Mouse (Mus musculus): ENCODE results near the gene Ngb.

Ngb gene

DNA sequence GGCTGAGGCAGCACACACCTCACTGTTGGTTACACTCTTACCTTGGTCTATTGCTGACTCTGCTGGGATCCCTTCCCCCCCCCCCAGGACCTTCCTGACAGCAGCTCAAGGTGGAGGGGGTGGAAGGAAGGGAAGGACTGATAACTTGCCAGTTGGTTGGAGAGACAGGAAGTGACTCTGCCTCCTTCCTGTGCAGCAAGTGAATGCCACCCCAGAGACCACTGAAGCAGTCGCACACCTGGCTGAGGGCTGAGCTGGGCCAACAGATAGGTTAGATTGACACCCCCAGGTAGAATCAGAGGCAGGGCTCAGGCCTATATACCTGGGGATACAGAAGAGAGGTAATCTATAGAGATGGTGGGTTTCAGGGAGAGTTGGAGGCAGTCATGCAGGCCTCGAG, 10.4 kb downstream of the Ngb start:
- no peak for DNase-seq (ENCODE audit: low read depth, low spot score)

DNA sequence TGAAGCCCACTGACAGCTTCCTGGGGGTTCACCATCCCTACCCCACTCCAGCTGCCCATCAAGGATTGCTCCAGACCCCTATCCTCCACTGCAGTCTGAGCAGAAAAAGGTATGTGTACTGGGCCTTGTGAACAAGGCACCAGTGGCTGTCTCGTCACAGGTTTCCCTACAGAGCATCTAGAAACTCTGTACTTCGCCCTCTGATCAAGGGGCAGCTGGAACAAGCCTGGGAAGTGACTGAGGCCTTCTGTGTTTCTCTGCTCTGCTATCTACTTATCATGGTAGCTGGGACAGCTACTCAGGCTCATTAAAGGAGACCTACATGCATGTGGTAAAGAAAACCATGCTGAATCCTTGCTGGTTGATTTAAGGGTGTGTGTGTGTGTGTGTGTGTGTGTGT, 12.6 kb downstream of the Ngb start:
- no peak for DNase-seq (ENCODE audit: low read depth, low spot score)

DNA sequence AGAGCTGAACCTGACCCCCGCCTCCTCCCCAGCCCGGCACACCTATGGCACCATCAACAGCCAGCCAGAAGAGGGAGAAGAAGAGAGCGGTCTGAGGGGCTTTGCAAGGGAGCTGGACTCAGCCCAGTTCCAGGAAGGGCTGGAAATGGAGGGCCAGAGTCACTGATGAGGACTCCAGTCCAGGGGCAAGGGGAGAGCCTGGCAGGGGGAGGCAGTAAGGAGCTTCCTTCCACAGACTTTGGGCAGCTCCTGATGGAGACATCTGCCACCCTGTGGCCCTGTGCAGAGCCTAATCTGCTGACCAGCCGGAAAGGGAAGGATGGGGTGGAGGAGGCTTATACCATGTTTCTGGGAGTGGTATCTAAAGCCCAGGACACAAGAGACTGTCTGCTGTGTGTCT, 13.1 kb downstream of the Ngb start:
- DNase-seq (ENCODE audit: low read depth, low spot score) = no peak

DNA sequence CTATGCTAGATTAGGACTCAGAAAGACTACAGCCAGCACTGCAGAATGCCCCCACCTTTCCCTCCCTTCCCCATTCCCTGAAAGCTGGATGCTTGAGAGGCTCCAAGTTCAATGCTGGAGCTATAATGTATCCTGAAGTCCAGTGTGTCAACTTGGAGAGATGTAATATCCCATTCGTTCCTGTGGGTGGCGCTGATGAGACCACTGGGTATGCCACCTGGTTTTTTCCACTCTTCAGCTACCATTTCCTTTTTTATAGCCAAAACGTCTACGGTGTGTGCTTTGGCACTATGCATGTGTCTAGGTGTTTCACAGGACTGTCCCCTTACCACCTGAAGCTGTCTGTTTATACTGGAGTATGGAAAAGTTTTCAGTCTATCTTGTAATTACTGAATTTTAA, 14.0 kb downstream of the Ngb start:
- DNase-seq (ENCODE audit: low read depth, low spot score) = no peak

DNA sequence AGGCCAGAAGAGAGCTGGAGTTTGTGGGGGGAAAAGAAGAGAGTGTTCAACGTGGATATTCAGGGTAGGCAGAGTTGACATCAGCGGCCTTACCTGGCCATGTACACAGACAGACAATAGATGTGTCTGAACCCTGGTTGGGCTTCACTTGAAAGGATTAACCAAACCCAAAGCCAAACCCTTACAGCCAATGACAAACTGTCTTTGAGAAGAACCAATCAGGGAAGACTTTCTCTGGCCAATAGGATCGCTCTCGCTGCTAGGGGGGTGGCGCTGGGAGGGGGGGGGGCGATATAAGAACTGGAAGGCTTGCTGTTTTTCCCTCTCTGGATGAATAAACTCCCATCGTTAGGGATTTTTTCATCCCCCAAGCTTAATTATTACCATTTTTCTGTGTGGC, 15.1 kb downstream of the Ngb start:
- no peak for DNase-seq (ENCODE audit: low read depth, low spot score)

DNA sequence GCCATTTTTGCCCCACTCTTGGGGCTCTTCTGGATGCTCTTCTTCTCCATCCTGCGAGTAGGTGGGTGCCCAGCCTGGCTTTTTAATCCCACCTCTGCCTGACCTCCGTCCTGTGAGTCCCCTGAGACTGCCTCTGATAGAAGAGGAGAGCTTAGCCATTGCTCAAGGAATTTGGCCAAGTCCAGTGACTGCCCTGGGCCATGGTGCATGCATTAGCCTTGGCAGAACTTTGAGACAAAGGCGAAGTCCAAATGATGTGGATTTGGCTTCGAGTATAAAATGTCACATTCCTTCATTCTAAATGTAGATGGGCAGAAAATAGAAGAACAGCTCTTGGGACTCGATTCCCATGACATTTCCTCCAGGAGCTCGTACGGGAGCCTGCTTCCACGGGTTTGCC, 19.5 kb downstream of the Ngb start:
- no peak for DNase-seq (ENCODE audit: low read depth, low spot score)

DNA sequence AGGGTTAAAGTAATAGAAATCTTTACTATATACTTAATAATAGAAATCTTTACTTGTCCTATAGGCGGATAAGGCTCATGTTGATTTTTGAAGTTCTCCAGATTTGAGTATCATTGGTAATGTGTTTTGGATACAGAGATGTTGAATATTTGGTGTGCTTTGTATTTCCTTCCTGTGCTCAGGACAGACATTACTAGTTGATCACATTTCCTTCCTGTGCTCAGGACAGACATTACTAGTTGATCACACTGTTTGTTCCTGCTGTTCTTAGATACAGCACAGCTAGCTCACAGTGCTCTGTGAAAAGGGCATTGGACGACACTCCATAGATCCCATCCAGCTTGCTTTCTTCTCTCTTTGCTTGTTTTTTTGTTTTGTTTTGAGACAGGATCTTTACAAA, 25.7 kb downstream of the Ngb start:
- DNase-seq (ENCODE audit: low read depth, low spot score) = no peak

DNA sequence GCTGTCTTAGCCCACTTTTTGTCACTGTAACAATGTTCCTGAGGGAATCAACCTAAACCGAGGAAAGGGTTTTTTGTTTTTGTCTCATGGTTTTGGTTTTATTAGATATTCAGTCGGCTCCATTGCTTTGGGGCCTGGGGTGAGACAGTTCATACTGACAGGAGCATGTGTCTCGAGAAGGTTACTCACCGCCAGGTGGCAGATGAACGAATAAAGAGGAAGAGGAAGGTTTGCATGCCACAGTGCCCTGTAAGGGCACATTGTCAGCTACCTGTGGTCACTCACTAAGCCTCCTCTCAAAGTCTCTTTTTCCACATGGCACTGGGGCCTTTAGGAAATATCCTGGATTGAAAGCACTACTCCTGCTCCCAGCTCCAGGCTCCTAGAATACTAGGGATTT, 31.8 kb downstream of the Ngb start:
- no peak for DNase-seq (ENCODE audit: low read depth, low spot score)

DNA sequence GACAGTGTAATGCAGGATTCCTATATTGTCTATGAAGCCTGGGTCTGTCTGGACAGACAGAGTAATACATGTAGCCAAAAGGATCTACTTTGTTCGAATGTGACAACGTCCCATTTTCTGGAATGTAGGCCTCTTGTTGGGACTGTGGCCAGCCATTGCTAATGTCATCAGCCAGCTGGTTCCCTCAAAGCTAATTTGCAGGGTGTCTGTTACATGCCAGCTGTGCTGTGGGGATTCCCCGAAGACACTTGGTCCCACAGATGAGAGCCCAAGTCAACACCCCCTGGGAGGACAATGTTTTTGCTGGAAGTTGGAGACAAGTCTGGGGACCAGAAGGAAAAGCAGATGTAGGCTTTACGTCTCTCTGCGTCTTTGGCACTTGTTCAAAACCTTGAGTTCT, 35.9 kb downstream of the Ngb start:
- DNase-seq (ENCODE audit: low read depth, low spot score) = no peak

DNA sequence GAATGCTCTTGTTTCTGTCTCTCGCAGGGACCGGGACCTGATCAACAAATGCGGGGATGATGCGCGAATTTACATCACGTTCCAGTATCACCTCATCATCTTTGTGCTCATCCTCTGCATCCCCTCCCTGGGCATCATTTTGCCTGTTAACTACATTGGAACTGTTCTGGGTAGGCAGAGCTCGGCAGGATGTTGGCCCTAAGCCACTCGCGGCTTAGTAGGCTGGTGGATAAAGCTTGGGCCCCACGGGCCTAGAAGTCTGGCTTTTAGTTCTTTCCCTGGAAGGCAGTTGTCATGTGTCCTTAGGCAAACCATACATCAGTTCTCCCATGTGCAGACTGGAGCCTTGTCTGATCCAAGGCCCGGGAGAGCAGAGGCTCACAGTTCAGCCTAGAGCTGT, 36.9 kb downstream of the Ngb start:
- no peak for DNase-seq (ENCODE audit: low read depth, low spot score)

DNA sequence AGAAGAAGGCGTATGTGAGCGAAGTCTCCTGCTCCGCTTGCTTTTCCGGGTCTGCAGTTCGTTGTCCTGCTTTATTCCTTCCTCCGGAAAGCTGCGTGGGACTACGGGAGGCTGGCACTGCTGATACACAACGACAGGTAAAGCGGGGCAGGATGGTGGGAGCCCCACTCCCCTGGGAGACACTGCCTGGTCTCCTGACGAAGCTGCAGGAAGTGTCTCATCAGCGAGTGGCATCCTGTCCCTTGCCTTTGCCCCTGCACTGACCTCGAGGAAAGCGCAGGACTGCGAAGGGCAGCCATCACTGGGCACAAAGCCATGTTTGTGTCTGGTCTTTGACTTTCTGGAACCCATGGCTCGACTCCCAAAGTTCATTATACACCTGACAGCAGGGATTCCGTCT, 45.3 kb downstream of the Ngb start:
- no peak for DNase-seq (ENCODE audit: low read depth, low spot score)

DNA sequence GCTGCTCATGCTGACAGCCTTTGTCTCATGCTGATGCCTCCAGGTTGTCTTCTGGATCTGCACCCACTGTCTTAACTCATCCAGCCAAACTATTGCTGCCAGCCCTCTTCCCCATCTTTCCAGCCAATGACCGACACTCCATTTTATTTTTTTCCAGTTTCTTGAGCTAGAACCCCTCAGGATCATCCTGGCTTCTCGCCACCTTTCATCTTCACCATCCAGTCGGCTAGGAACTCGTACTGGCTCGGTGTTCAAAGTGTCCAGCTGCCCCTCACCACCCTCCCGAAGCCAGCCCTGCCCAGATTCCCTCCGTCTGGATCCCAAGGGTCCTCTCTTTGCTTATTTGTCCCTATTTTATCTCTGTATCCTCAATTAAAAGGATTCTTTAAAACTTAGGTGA, 47.5 kb downstream of the Ngb start:
- no peak for DNase-seq (ENCODE audit: low read depth, low spot score)

DNA sequence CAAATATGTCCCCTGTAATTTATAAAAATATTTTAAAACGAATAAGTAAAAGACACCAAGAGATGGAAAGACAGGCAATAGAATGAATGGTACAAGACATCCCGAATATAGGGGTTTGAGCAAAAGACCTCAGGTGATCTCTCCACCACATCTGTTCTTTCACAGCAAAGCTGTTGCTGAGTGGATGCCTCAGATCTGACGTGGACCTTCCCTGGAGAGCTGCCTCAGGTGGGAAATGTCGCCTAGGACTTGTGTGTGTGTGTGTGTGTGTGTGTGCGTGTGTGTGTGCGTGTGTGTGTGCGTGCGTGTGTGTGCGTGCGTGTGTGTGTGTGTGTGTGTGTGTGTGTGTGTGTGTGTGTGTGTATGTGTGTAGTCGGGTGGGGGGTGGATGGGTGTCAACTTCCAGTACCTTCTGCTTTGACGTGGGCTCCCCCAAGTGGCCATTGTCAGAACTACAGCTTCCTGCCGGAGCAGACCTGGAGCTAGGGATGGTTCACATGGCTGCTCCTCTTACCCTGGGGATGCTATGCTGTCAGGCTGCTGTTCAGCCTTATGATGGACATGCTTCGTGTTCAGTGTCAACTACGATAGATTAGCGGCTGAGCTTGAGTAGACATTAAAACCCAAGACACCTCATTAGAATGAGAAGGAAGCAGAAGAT, 49.5 kb downstream of the Ngb start:
- DNase-seq (ENCODE audit: low read depth, low spot score) = no peak

DNA sequence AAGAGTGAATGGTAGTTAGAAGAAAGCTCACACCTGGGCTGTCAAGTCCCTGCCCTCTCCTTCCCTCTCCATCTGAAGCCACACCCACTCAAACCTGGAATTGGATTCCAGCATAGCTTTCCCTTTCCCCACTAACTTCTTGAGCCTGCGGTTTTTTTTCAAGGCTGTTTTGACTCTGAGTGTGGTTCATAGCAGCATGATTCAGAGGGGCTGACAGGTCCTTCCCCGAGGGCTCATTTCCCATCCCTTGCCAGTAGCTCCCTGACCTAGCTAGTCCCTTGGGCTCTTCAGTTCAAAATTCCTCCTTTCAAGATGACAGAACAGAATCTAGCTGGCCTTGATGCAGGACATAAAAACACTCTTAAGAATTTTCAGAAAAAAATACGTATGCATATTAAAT, 54.8 kb downstream of the Ngb start:
- no peak for DNase-seq (ENCODE audit: low read depth, low spot score)
